Mouse (Mus musculus) T-helper 2 cell (primary cell): ENCODE measurements at regions not wholly inside any gene's neighbourhood (a gene's known extent, or its start where the extent isn't known, plus 50 kb on each side); places are given as distances from the start of the nearest gene placed in this dataset.
"Not testable (repeated sequence)": the region's sequence is repeated elsewhere in the genome, so short reads cannot be mapped to it uniquely, and the experiment has no call there.

Experiments
- in situ Hi-C: fragments of 300-600 bp; cut with MboI, MseI; formaldehyde crosslinking; loops from one replicate; pipeline ENCODE4 v1.15.1; 2025; ENCODE audit warnings: high pct_unique_total_duplicates

DNA sequence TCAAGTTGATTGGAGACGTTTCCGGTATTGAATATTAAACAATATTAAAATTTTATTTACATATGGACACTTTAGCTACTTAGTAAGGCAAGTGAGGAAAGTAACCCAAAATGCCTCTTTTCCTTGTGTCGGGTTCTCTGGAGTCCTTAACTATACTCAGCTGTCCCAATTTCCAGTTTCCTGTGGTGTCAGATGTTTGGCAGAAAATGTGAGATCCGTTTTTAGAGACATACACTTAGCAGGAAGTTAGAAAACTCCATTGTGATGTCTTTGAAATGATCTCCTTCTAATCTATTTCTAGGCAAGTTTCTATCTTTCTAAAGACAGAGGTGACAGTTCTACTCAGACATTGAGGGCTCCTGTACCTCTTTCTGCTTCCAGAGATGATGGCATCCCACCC, 168.9 kb upstream of the Plcxd3 start:
- in situ Hi-C loops, result no loop called here

DNA sequence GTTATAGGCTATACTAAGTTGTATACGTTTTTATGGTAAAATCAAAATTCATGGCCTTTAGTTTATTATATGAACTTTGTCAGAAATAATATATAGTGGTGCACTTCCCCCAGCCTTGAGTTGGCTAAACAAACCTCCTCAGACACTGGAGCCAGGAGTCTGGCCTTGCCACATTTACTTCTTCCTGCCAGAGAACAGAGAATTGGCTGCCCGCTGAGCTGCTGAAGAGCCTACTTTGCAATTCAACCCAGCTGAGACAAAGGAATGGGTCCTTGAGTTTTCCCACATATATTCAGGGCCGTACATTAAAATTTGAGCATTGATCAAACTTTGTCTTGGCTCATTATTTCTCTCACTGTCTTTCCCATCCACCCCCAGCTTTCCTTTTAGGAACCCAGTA, 161.9 kb upstream of the Plcxd3 start:
- in situ Hi-C loops, result no loop called here

DNA sequence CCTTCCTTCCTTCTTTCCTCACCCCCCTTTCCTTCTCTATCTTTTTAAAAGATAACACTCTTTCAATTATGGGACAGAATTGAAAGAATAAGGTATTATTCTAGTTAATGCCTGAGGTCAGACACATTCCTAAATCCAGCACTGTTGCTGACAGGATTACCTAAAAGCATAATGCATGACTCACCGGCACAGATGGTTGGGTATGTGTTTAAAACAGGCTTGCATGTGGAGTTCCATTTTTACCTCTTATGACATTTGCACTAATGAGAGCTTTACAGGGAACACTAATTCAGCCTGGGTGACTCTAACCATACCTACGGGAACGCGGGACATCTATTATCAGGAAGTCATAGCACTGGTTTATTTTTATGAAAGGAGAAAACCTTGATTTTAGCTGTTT, 156.2 kb upstream of the Plcxd3 start:
- in situ Hi-C loops, result no loop called here

DNA sequence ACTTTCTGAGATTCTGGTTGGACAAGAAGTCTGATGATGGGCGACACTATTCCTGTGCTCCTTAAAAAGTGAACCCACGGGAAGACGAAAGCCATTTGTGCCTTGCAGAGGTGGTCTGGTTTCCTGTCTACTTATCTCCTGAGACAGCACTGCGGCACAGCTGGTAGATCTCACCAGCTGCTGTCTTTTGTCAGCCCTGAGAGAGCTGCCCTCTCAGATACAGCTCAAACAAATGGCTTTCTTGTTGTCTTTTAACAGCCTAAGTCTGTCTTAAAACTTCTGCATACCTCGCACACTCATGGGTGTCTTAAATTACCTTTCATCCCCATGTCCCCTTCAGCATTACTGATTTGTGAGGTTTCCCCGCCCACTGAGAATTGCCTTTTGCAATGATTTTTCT, 147.2 kb upstream of the Plcxd3 start:
- in situ Hi-C loops, result loop anchor here (25.0 kb wide), 1 partner anchor 834 kb away; the partner anchor contains the start of gene C7

DNA sequence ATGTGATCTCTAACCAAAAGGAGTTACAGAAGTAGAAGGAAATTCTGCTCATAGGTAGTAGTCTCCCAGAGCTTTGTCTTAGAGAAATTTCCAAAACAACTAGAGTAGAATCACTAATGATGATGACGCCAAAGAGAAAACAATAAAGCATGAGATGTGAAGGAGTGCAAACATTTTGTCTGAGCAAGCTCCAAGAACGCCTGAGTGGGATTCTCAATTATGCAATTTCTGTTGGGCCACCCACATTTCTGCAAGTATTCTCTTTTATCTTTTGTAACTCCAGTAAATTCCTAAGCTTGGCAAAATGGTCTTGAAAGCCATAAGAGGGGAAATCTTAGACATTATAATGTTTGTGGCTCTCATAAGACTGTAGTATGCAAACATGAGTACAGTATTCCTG, 134.6 kb upstream of the Plcxd3 start:
- in situ Hi-C loops, result loop anchor here (25.0 kb wide), 1 partner anchor 822 kb away; the partner anchor contains the start of gene C7

DNA sequence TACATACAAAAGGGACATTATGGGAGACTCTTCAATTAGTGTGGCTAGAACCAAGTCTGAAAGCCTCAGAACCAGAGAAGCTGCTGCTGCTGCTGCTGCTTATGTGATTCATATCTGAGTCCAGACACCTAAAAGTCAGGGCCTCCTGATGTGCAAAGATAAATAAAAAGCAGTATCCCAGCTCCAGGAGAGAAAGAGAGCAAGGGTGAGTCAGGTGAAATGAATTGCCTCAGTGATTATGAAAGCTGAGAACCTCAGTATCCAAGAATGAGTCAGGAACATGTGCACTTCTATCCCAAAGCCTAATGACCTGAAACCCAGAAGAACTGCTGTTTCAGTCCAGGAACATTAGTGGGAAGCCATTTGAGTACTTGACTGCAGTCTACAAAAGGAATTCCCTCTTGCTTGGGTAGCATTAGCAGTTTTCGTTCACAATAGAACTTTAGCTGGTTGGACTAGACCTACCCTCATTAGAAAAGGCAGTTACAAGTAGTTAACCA, 127.6 kb upstream of the Plcxd3 start:
- in situ Hi-C loops, result loop anchor here (25.0 kb wide), 1 partner anchor 815 kb away; the partner anchor contains the start of gene C7

DNA sequence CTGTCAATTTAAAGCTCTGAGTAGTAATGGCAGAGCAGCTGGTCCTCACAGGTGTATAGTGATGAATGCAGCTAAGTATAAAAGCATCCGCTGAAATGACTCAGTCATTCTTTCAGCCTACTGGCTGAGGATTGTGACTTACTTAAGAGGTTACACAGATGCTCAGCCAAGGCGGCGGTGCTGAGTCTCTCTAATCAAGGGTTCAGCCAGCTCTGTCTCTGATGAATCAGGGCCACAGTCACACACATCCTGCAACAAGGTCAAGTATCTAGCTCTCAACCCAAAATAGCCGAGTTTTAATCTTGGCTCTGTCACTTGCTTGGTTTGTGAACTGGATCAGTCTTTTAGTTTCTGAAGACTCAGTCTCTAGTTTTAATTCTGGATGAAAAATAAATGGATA, 110.7 kb upstream of the Plcxd3 start:
- in situ Hi-C loops, result no loop called here

DNA sequence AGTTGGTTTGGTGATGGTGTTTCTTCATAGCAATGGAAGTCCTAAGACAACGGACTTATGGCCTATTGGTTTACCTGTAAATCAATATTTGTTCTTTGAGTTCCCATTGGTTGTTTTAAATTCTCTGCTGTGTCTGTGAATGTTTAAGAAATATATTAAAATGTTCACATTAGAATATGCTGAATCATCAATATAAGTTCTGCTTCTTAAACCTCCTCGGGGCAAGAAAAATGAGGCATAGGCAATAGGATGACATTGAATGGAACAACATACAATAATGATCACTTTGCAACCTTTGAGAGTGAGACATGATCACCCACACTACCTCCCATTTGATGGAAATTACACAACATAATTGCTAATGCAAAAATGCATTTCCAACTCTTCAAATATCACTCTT, 105.5 kb upstream of the Plcxd3 start:
- in situ Hi-C loops, result no loop called here

DNA sequence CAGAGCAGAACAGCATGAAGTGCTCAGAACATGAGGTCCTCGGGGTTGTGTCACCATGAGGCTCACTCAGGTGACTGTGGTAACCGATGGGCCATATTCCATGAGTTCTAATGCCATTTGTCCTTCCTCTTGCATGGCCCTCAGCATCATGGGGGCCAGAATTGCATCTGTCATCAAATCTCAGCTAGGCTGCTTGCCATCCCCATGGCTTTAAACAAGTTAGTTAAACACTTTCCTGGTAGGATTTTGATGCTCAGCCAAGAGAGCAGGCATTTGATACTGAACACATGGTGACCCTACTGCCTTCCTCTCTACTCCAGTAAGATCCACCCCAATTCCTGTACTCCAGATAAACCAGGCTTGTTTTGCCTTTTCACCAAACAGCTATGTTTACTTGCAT, 98.3 kb upstream of the Plcxd3 start:
- in situ Hi-C loops, result no loop called here

DNA sequence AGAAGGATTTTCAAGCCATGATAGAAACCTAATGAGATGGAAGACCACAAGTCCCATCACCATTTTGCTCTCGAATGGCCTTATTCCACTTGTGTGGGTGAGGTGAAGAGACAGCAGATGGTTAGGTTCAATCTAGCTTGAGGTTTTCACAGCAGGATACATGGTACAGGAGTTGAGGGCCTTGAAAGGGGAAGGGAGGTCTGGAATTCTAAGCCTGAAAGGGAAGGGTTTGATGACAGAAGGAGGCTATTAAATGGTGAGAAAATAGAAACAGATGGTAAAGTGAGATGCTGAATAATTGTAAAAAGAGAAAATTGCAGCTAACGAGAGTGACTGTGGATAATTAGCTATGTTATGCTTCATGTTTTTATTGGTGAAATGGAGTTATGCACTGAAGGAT, 67.8 kb upstream of the Plcxd3 start:
- in situ Hi-C loops, result no loop called here

DNA sequence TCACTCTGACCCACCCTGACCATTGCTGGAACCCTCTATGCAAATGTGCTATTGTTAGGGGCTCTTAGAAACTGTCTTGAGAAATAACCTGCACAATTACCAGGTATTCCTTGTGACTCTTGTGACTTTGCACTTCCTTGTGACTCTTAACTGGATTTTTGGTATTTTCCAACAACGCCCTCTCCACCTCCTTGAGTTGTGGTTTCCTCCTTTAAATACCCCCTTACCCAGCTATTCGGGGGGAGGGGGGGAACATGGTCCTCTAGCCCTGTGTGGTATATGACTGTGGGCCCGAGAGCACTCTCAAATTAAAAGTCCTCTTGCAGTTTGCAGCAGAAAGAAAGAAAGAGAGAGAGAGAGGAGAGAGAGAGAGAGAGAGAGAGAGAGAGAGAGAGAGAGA, 61.6 kb upstream of the Plcxd3 start:
- in situ Hi-C loops, result not testable (repeated sequence)

DNA sequence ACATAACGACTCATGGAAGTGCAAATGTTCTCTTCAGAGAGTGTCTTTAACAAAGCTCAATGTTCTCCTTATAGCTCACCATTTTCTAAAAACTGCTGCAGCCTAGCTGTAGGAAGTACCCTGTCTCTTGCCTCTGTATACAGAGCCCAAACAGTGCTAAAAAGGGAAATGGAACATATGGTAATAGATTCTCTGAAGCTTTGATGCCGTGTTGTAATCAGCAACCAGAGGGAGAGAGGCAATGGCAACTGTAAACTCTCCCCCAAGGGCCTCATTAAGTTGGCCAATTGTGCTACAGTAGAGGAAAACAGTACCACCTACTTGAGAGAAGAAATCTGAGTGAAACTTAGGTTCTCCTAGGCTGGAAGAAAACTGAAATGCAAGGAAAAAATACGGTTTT, 59.4 kb upstream of the Plcxd3 start:
- in situ Hi-C loops, result no loop called here
